Mouse (Mus musculus): Measurements from ENCODE around the gene Ptgfrn.

GRCm38 (mm10) chr3:101122479-101122878 lies 12.4 kb upstream of the Ptgfrn start:
- TF ChIP-seq NRF1 (IDR thresholded peaks at IDR 0.05; ENCODE audit: low read depth, low read length) (no peak), CTCF (conservative IDR thresholded peaks at IDR 0.05 in 1 of 2, IDR thresholded peaks at IDR 0.05 in 1 of 2; ENCODE audit: low read depth in 2 of 2, low read length in 2 of 2) (no peak)
